Mouse (Mus musculus) bone marrow, adult 2 months (tissue): ENCODE measurements around the gene Vps41. TPM values are rescaled to one million over a fixed set of nuclear protein-coding genes. Genes with fewer than 3 reads are reported as not detected.

Experiments used
- H3K27ac ChIP-seq: fragments of 200-500 bp; 2 replicates; pipeline ENCODE4 v1.5.1; 2012; ENCODE audit warnings: low read depth, mild to moderate bottlenecking, control low read depth, inconsistent platforms, low read length; ENCODE audit not compliant: control insufficient read depth, poor library complexity, insufficient read depth
- H3K4me1 ChIP-seq: fragments of 200-500 bp; 2 replicates; pipeline ENCODE4 v1.6.1; 2011; ENCODE audit warnings: low read length; ENCODE audit not compliant: control insufficient read depth, insufficient read depth
- H3K4me3 ChIP-seq: fragments of 200-500 bp; replicated peaks from 2 replicates; pipeline ENCODE3; 2011; ENCODE audit warnings: mild to moderate bottlenecking, low read depth, low read length, control low read depth; ENCODE audit not compliant: control insufficient read depth
- CTCF ChIP-seq: fragments of 200-500 bp; IDR thresholded peaks from 2 replicates; pipeline ENCODE4 v1.5.1; 2011; ENCODE audit warnings: low read length, control low read depth; ENCODE audit not compliant: control insufficient read depth, insufficient read depth
- POLR2A ChIP-seq: fragments of 200-500 bp; IDR thresholded peaks from 2 replicates; pipeline ENCODE4 v1.6.1; 2011; ENCODE audit warnings: low read depth, mild to moderate bottlenecking, control low read depth, low read length, borderline replicate concordance; ENCODE audit not compliant: control insufficient read depth
- WGBS: fragments of 180-500 bp; shearing (Covaris S2); methylation state at CpG from one replicate; pipeline ENCODE4 v1.1.7; 2018; 5-methylcytosine and 5-hydroxymethylcytosine counted together
- polyA plus RNA-seq: library from polyadenylated mRNA; stranded (reverse); fragments of >200 nt; gene quantifications from 2 replicates; pipeline ENCODE4 v1.2.4, GENCODE M21; 2011; ENCODE audit warnings: low replicate concordance; ENCODE audit not compliant: missing spikeins, insufficient read depth, insufficient read length

Gene Vps41
- polyA plus RNA-seq, 1 experiment, result 24.0 TPM

- Histone ChIP-seq H3K4me3 (no peak overlapping the region), H3K27ac (no peak overlapping the region), H3K4me1 (no peaks in the 10 kb centered on the region)
- TF ChIP-seq CTCF (no peak), POLR2A (no peak)
- 86% methylated on average over 3 of the region's 3 CpGs for WGBS
Measured at GRCm38 (mm10) chr13:18757958-18758357, 40.9 kb downstream of the Vps41 start.

GRCm38 (mm10) chr13:18759361-18760056, 42.4 kb downstream of the Vps41 start:
- 89% methylated on average over 5 of the region's 5 CpGs for WGBS
- Histone ChIP-seq H3K27ac (no peak overlapping the region), H3K4me3 (no peak overlapping the region), H3K4me1 (no peaks in the 10 kb centered on the region)
- TF ChIP-seq POLR2A (no peak), CTCF (no peak)

GRCm38 (mm10) chr13:18761452-18761851, 44.4 kb downstream of the Vps41 start:
- Histone ChIP-seq H3K4me3 (no peak overlapping the region), H3K4me1 (no peaks in the 10 kb centered on the region), H3K27ac (no peak overlapping the region)
- WGBS, result 74% methylated on average over 1 of the region's 1 CpGs
- TF ChIP-seq POLR2A, result no peak
- no peak for TF ChIP-seq CTCF

- Histone ChIP-seq H3K27ac (no peak overlapping the region), H3K4me3 (no peak overlapping the region), H3K4me1 (no peaks in the 10 kb centered on the region)
- TF ChIP-seq CTCF, result no peak
- no peak for TF ChIP-seq POLR2A
- 20% methylated on average over 2 of the region's 2 CpGs for WGBS
Measured at GRCm38 (mm10) chr13:18767893-18768292, 50.8 kb downstream of the Vps41 start.

GRCm38 (mm10) chr13:18768495-18768894, 51.4 kb downstream of the Vps41 start:
- Histone ChIP-seq H3K4me3 (no peak overlapping the region), H3K4me1 (no peaks in the 10 kb centered on the region), H3K27ac (no peak overlapping the region)
- WGBS, result 82% methylated on average over 3 of the region's 3 CpGs
- TF ChIP-seq POLR2A (no peak), CTCF (no peak)

GRCm38 (mm10) chr13:18773437-18774198, 56.5 kb downstream of the Vps41 start:
- WGBS, result 89% methylated on average over 8 of the region's 8 CpGs
- no peak for TF ChIP-seq POLR2A
- TF ChIP-seq CTCF, result no peak

GRCm38 (mm10) chr13:18781250-18781649, 64.2 kb downstream of the Vps41 start:
- Histone ChIP-seq H3K4me3 (no peak overlapping the region), H3K27ac (no peak overlapping the region), H3K4me1 (no peaks in the 10 kb centered on the region; the same call in 1 of the 2 replicates)
- TF ChIP-seq CTCF (no peak), POLR2A (no peak)
- WGBS, result 71% methylated on average over 2 of the region's 2 CpGs

More at GRCm38 (mm10) chr13:18773437-18774198, 56.5 kb downstream of the Vps41 start:
- Histone ChIP-seq H3K4me1 (no peaks in the 10 kb centered on the region), H3K27ac (no peak overlapping the region), H3K4me3 (no peak overlapping the region)

- no peaks in the 10 kb centered on the region; the same call in 1 of the 2 replicates for H3K4me1 ChIP-seq
- TF ChIP-seq POLR2A (no peak), CTCF (no peak)
- whole genome bisulfite sequencing, result 71% methylated on average over 1 of the region's 1 CpGs
- H3K4me3 ChIP-seq, result no peak overlapping the region
- H3K27ac ChIP-seq, result no peak overlapping the region
Measured at GRCm38 (mm10) chr13:18785702-18786101, 68.6 kb downstream of the Vps41 start.
